Mouse (Mus musculus): ENCODE measurements around the gene Cap2.

The Cap2 gene

GRCm38 (mm10) chr13:46629391-46629790 is 127.7 kb downstream of the Cap2 start:
- DNase-seq (ENCODE audit: low spot score in 2 of 2) = no peak

GRCm38 (mm10) chr13:46632796-46633195 is 131.1 kb downstream of the Cap2 start:
- DNase-seq (ENCODE audit: low spot score in 2 of 2) = no peak

- peak; percentile 79 to 84 for DNase-seq (ENCODE audit: low spot score in 2 of 2)
These were observed 131.9 kb downstream of the Cap2 start for GRCm38 (mm10) chr13:46633320-46634132.

GRCm38 (mm10) chr13:46634133-46634488 is 132.5 kb downstream of the Cap2 start:
- peak; percentile 74 to 75 for DNase-seq (ENCODE audit: low spot score in 2 of 2)

- no peak for DNase-seq (ENCODE audit: low spot score in 2 of 2)
These were observed 139.2 kb downstream of the Cap2 start for GRCm38 (mm10) chr13:46640608-46641468.

- no peak for DNase-seq (ENCODE audit: low spot score in 2 of 2)
These were observed 140.7 kb downstream of the Cap2 start for GRCm38 (mm10) chr13:46642318-46642717.

GRCm38 (mm10) chr13:46644175-46644574 is 142.5 kb downstream of the Cap2 start:
- DNase-seq (ENCODE audit: low spot score in 2 of 2) = no peak

- DNase-seq (ENCODE audit: low spot score in 2 of 2) = no peak
These were observed 143.8 kb downstream of the Cap2 start for GRCm38 (mm10) chr13:46645476-46645875.

- no peak for DNase-seq (ENCODE audit: low spot score in 2 of 2)
These were observed 150.2 kb downstream of the Cap2 start for GRCm38 (mm10) chr13:46651853-46652252.

GRCm38 (mm10) chr13:46652671-46653070 is 151.0 kb downstream of the Cap2 start:
- no peak for DNase-seq (ENCODE audit: low spot score in 2 of 2)

- DNase-seq (ENCODE audit: low spot score in 2 of 2) = no peak
These were observed 152.0 kb downstream of the Cap2 start for GRCm38 (mm10) chr13:46653671-46654070.

- DNase-seq (ENCODE audit: low spot score in 2 of 2) = no peak
These were observed 152.9 kb downstream of the Cap2 start for GRCm38 (mm10) chr13:46654566-46654965.

- no peak for DNase-seq (ENCODE audit: low spot score in 2 of 2)
These were observed 157.6 kb downstream of the Cap2 start for GRCm38 (mm10) chr13:46659211-46659610.

- peak; percentile 65 to 67 for DNase-seq (ENCODE audit: low spot score in 2 of 2)
These were observed 161.9 kb downstream of the Cap2 start for GRCm38 (mm10) chr13:46663461-46663964.

- peak; percentile 94 to 96 for DNase-seq (ENCODE audit: low spot score in 2 of 2)
These were observed 167.5 kb downstream of the Cap2 start, which contains the start of gene Fam8a1 for GRCm38 (mm10) chr13:46669048-46669619. Gene Fam8a1, plus strand, starts transcription at chr13:46669522.

- peak; percentile 40 to 41 for DNase-seq (ENCODE audit: low spot score in 2 of 2)
These were observed 168.1 kb downstream of the Cap2 start for GRCm38 (mm10) chr13:46669620-46670271.

GRCm38 (mm10) chr13:46670514-46670913 is 168.9 kb downstream of the Cap2 start:
- DNase-seq (ENCODE audit: low spot score in 2 of 2) = no peak

GRCm38 (mm10) chr13:46674601-46675000 is 173.0 kb downstream of the Cap2 start:
- peak in 1 of 2 experiments; percentile 40 for DNase-seq (ENCODE audit: low spot score in 2 of 2)

GRCm38 (mm10) chr13:46677721-46678120 is 176.1 kb downstream of the Cap2 start:
- no peak for DNase-seq (ENCODE audit: low spot score in 2 of 2)

GRCm38 (mm10) chr13:46682921-46683320 is 181.3 kb downstream of the Cap2 start:
- no peak for DNase-seq (ENCODE audit: low spot score in 2 of 2)

GRCm38 (mm10) chr13:46683370-46683769 is 181.7 kb downstream of the Cap2 start:
- no peak for DNase-seq (ENCODE audit: low spot score in 2 of 2)
